Mouse (Mus musculus) olfactory bulb, adult 2 months (tissue): Measurements from ENCODE around the gene Hadha. TPM values are rescaled to one million over a fixed set of nuclear protein-coding genes. Genes with fewer than 3 reads are reported as not detected.

Experiments used
- H3K27ac ChIP-seq: fragments of 200-500 bp; 2 replicates; pipeline ENCODE4 v1.5.1; 2012; ENCODE audit warnings: low read depth, low read length; ENCODE audit not compliant: insufficient read depth
- H3K4me1 ChIP-seq: fragments of 200-500 bp; 2 replicates; pipeline ENCODE4 v1.6.1; 2012; ENCODE audit warnings: low read length; ENCODE audit not compliant: control insufficient read depth, insufficient read depth
- H3K4me3 ChIP-seq: fragments of 200-500 bp; 2 replicates; pipeline ENCODE4 v1.5.1; 2012; ENCODE audit warnings: mild to moderate bottlenecking, low read depth, low read length, moderate library complexity; ENCODE audit not compliant: insufficient read depth
- CTCF ChIP-seq: fragments of 200-500 bp; IDR thresholded peaks from 2 replicates; pipeline ENCODE4 v1.5.1; 2012; ENCODE audit warnings: low read depth, mild to moderate bottlenecking, low read length, moderate library complexity; ENCODE audit not compliant: insufficient read depth
- POLR2A ChIP-seq: fragments of 200-500 bp; IDR thresholded peaks from 2 replicates; pipeline ENCODE4 v1.6.1; 2012; ENCODE audit warnings: mild to moderate bottlenecking, low read depth, low read length, moderate library complexity; ENCODE audit not compliant: insufficient read depth
- WGBS: fragments of 180-500 bp; shearing (Covaris S2); methylation state at CpG from one replicate; pipeline ENCODE4 v1.1.7; 2018; 5-methylcytosine and 5-hydroxymethylcytosine counted together
- polyA plus RNA-seq: library from polyadenylated mRNA; stranded (reverse); fragments of >200 nt; gene quantifications from 2 replicates; pipeline ENCODE4 v1.2.4, GENCODE M21; 2012; ENCODE audit warnings: low replicate concordance; ENCODE audit not compliant: missing spikeins, insufficient read depth, insufficient read length

Hadha gene
- polyA plus RNA-seq, 1 experiment, result 248 TPM

DNA sequence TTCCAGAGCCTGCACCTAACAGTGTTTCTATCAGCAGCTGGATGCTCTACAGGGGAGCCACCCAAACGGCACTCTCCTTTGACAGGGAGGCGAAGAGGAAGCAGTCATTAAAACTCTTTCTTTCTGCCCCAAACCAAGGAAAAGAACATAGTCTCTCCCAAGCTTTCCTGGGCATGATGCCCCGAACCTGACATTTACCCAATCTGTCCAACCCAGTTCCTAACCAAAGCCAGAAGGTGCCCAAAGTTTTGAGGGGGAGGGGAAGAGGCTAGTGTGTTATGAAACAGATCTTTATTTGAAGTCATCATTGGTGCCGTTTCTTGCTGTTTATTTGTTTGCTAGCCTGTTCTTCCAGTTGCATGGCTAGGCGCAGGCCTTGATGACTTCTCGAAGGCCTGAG lies 59.2 kb downstream of the Hadha start:
- 55% methylated on average over 6 of the region's 6 CpGs for WGBS
- Histone ChIP-seq H3K4me1 (peaks cover 3% of the 10 kb centered on the region; the same call in 1 of the 2 replicates), H3K27ac (no peak overlapping the region), H3K4me3 (no peak overlapping the region)
- no peak for TF ChIP-seq CTCF
- TF ChIP-seq POLR2A, result no peak

DNA sequence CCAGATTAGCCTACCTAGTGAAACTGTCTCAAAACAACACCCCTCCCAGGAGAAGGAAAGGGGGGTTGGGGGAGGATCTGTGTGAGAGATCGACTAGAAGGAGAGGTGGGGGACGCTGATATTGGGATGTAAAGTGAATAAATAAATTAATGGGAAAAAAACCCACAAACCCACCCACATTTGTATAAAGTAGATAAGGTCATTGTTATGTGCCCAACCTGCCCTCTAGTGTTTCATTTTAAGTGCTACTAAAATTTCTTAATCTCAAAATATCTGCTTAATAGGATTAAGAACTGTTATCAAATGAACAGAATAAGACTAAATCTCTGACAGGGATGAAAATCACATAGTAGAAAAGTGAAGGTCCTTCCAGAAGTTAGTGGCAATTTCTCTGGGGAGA lies 60.6 kb downstream of the Hadha start:
- WGBS, result 44% methylated on average over 2 of the region's 2 CpGs
- H3K4me1 ChIP-seq, result peaks cover 3% of the 10 kb centered on the region; the same call in 1 of the 2 replicates
- no peak overlapping the region for H3K4me3 ChIP-seq
- TF ChIP-seq CTCF (no peak), POLR2A (no peak)
- no peak overlapping the region for H3K27ac ChIP-seq

DNA sequence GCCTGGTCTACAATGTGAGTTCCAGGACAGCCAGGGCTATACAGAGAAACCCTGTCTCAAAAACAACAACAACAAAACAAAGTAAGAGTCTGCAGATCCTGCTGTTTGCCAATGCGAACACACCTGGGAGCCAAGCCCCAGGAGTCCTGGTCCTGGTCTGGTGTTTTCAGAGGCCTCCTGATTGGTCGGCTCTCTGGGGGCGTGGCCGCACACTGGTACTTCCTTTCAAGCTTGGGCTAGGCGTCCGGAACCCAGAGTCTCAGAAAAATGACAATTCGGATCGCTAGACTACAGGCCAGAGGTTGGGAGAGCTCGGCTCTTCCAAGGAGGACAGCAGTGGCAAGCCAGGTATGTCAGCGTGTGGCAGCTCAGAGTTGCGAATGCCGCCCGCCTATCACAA lies 62.3 kb downstream of the Hadha start:
- H3K4me1 ChIP-seq, result peaks cover 3% of the 10 kb centered on the region; the same call in 1 of the 2 replicates
- TF ChIP-seq CTCF (no peak), POLR2A (no peak)
- H3K27ac ChIP-seq, result no peak overlapping the region
- no peak overlapping the region for H3K4me3 ChIP-seq
- 76% methylated on average over 13 of the region's 13 CpGs for WGBS

DNA sequence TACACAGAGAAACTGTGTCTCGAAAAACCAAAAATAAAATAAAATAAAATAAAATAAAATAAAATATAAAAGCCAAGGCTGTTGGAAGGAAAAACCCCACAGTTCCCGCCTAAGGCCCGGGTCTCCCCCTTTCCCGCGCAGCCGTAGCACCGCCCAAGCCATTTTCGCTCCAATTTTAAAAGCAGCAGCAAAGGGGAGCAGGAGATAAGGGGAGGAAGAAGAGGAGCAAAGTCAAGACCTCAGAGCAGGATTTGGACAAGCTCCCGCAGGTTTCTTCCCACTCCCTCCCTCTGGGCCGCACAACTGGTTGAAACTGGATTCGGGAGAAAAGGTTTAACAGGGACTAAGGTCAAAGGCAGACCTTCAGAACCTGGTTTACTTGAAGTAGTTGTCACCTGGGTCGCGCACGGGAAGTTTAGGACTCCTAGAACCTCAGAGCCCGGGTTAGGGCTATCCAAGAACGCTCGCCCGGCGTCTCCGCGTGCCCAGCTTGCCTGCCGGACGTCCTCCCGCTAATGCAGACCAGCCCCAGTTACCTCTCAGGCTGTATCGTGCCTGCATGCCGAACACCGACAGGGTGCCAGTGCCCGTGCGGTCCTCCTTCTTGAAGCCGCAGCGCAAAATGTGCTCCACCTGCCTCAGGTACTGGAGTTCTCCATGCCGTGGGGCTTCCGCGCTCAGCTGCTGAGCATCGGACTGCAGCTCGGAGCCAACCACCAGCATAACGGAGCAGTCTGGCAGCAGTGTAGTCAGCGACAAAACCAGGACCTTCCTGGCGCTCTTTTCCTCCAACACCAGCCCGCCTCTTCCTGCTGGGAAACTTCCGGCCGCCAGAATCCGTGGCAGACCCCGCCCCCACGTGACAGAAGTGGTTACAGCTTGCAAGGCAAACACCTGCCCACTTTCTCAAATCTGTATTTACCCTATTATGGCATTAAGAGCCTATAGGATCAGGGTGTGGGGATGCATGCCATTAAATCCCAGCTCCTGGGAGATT lies 81.8 kb downstream of the Hadha start, which contains the start of gene Tyms:
Tyms (minus strand) TSS at position 793 of the 997 bp plus-strand sequence.
- WGBS, result 2% methylated on average over 45 of the region's 45 CpGs
- no peak within 1 kb of the TSS for H3K27ac ChIP-seq
- H3K4me3 ChIP-seq, result peak within 1 kb of the TSS; percentile 88
- H3K4me1 ChIP-seq, result peaks cover 2% of the 10 kb centered on the region; the same call in 1 of the 2 replicates
- TF ChIP-seq POLR2A (peak; percentile 18; the same call in 1 of the 2 replicates), CTCF (no peak)

DNA sequence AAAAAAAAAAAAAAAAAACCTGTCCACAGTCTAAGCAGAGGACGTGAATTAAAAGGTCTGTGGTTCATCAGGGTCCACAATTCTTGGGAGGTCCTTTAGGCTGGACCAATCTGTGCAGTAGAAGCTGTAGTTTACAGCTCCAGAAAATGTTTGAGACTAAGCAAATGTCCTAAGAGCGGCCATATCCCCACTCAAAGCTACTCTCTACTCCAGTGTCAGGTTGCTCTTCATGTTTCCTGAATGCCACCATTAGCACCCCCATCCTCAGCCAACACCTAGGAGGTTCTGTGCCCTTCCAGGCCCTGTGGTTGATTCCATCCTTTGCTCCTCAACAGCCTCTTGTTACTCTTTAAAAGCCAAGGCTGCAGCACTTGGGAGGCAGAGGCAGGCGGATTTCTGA lies 82.6 kb downstream of the Hadha start:
- WGBS, result 72% methylated on average over 3 of the region's 3 CpGs
- no peak overlapping the region for H3K4me3 ChIP-seq

DNA sequence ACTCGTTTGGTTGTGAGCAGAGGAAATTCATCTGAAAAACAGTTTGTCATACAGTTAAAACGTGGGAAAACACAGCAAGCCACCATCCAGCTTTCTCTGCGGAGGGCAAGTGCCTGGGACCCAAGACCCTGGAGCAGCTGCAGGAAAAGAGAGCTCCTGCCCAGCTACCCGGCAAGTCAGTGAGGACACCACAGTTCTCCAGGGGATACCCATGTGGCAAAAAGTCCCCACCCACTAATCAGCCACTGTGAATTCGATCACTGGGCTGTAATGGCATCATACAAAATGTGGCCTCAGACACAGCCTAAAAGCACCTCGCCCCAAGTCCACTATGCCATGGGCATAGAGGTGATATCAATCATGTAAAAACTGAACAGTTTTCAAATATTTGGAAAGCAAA lies 83.3 kb downstream of the Hadha start:
- H3K4me3 ChIP-seq, result no peak overlapping the region
- no peak for TF ChIP-seq POLR2A
- no peak for TF ChIP-seq CTCF
- WGBS, result 69% methylated on average over 6 of the region's 6 CpGs
- H3K4me1 ChIP-seq, result peaks cover 2% of the 10 kb centered on the region; the same call in 1 of the 2 replicates
- H3K27ac ChIP-seq, result no peak overlapping the region

More for the DNA sequence above, 82.6 kb downstream of the Hadha start:
- TF ChIP-seq CTCF (no peak), POLR2A (no peak)
- Histone ChIP-seq H3K27ac (no peak overlapping the region), H3K4me1 (peaks cover 2% of the 10 kb centered on the region; the same call in 1 of the 2 replicates)

Other genes starting within 250 kb of the Hadha start
- not detected in 2 replicates for gene Il6, start 142.0 kb downstream of the Hadha start, polyA plus RNA-seq
- not detected in 2 replicates for gene Tyms, start 81.5 kb downstream of the Hadha start, polyA plus RNA-seq
- gene Garem2, start 50.0 kb downstream of the Hadha start, polyA plus RNA-seq, result not detected in 2 replicates
- gene 3110082J24Rik, start 49.1 kb downstream of the Hadha start, polyA plus RNA-seq, result not detected in 2 replicates
- gene Hadhb, start 86 bp upstream of the Hadha start, polyA plus RNA-seq, result not detected in 2 replicates
- not detected in 2 replicates for gene Adgrf3, start 50.6 kb upstream of the Hadha start, polyA plus RNA-seq
- gene Selenoi, start 77.4 kb upstream of the Hadha start, polyA plus RNA-seq, result not detected in 2 replicates
- gene Drc1, start 126.2 kb upstream of the Hadha start, polyA plus RNA-seq, result not detected in 2 replicates